Comparison of ENCODE assay signal across 8 mouse cellular contexts in the genomic region with DNA sequence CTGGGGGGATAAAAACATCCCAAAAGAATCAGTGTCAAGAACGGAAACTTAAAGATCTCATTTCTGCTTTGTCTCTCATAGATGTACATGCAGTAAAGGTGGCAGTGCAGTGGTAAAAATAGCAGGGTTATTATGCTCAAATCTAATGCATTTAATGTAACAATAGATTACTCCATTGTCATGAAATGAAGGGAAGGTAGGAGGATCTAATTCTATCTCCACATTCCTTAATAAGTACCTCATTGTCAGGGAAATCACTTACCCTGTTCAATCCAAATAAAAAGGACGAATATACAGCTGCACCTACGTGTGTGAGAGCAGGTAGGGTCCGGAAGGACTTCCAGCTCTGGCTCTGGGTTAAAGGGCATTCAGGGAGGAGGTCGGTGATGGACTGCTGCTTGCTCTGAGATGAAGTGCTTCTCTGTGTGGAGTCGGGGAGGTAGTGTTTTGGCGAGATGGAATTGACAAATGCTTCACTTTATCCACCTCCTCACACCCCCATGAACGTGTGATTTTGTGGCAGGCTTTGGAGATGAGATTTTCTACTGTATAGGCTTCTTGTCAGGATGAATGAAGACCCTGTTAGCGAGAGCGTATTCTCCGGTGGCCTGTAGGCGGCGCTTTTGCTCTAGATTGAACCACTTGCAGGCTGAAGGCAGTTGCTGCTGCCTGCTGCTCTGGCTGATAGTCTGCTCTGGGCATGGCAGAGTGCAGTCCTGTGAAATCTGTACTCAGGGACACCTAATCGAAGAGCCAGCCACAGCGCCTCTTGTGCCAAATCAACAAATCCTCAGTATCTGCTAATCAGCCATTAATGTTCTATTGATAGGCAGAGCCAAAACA.
DNase-seq lines count a peak whose midpoint lies in the region; ATAC-seq and TF ChIP-seq lines count a peak whose summit lies in the region.

No protein-coding gene starts in this region.

- H3K27ac ChIP-seq in ES-E14 (ENCODE audit: insufficient read depth, low read depth, low read length, poor library complexity, severe bottlenecking): no peak overlapping the region
- H3K27ac ChIP-seq in midbrain, embryonic 14.5 days (replicated peaks; ENCODE audit: low read depth, low read length): no peak overlapping the region

- no peak overlapping the region for H3K4me2 ChIP-seq in midbrain, embryonic 14.5 days (ENCODE audit: low read length)

- DNase-seq in ES-E14 (ENCODE audit: low read depth, low spot score): peak; percentile 55
- DNase-seq in adrenal gland, adult 18-20 months (ENCODE audit: low spot score in 2 of 2): peak; percentile 22 to 26
- DNase-seq in embryo, embryonic 10.5 days (ENCODE audit: low spot score): peak; percentile 86
- DNase-seq in heart, postnatal 14 days: peak; percentile 37 to 53
- DNase-seq in layer of hippocampus, postnatal 10 days (ENCODE audit: low spot score in 2 of 2): peak; percentile 89 to 92
- peak; percentile 92 for DNase-seq in midbrain, embryonic 14.5 days
- DNase-seq in telencephalon, adult 2 months (ENCODE audit: low read depth, low spot score): peak; percentile 70
- no peak for DNase-seq in thymus, postnatal 14 days

- H3K4me1 ChIP-seq in ES-E14 (ENCODE audit: control insufficient read depth in 2 of 2, insufficient read depth in 2 of 2, low read length in 2 of 2, poor library complexity in 1 of 2): no peaks in the 10 kb centered on the region
- no peaks in the 10 kb centered on the region for H3K4me1 ChIP-seq in midbrain, embryonic 14.5 days (ENCODE audit: control insufficient read depth, insufficient read depth, low read length)

- no peaks in the 10 kb centered on the region for H3K36me3 ChIP-seq in ES-E14 (ENCODE audit: control insufficient read depth, insufficient read depth, low read length, poor library complexity, severe bottlenecking)
- H3K36me3 ChIP-seq in midbrain, embryonic 14.5 days (ENCODE audit: control insufficient read depth, insufficient read depth, low read length): no peaks in the 10 kb centered on the region

- ATAC-seq in midbrain, embryonic 14.5 days (ENCODE audit: low FRiP score, low TSS enrichment): peak; percentile 75; the same call in 1 of the 2 replicates

- H3K9ac ChIP-seq in ES-E14 (ENCODE audit: insufficient read depth, low read depth, low read length, poor library complexity, severe bottlenecking): no peak overlapping the region
- no peak overlapping the region for H3K9ac ChIP-seq in midbrain, embryonic 14.5 days (replicated peaks; ENCODE audit: low read length)

- no peak overlapping the region for H3K4me3 ChIP-seq in ES-E14 (ENCODE audit: insufficient read depth in 1 of 2, low read depth in 1 of 2, low read length in 2 of 2, poor library complexity in 1 of 2, severe bottlenecking in 1 of 2)
- no peak overlapping the region for H3K4me3 ChIP-seq in midbrain, embryonic 14.5 days (replicated peaks; ENCODE audit: low read depth, low read length)

- 22% methylated on average over 15 of the region's 15 CpGs for WGBS in midbrain, embryonic 14.5 days

- in situ Hi-C loops in ES-E14 (cut with MboI; ENCODE audit: low sequenced_read_pairs in 2 of 2, unreplicated experiment in 2 of 2): no loop called here

- intact Hi-C loops in heart, postnatal 14 days (cut with DNase I): no loop called here

- H3K9me3 ChIP-seq in ES-E14 (ENCODE audit: control insufficient read depth, insufficient read depth, low read depth, low read length): no peaks in the 10 kb centered on the region
- no peaks in the 10 kb centered on the region for H3K9me3 ChIP-seq in midbrain, embryonic 14.5 days (ENCODE audit: control insufficient read depth, low read length)

- no peaks in the 10 kb centered on the region for H3K27me3 ChIP-seq in midbrain, embryonic 14.5 days (ENCODE audit: control insufficient read depth, insufficient read depth, low read length)

TF ChIP-seq in ES-E14, 5 proteins besides CTCF, POLR2A, EP300 and RAD21:
- TF ChIP-seq CHD2 (IDR thresholded peaks at IDR 0.05; ENCODE audit: low read depth, low read length) (no peak), ZNF384 (IDR thresholded peaks at IDR 0.05; ENCODE audit: low read depth, low read length) (no peak), HCFC1 (IDR thresholded peaks at IDR 0.05; ENCODE audit: borderline replicate concordance, insufficient read depth, low read length) (no peak), MAFK (IDR thresholded peaks at IDR 0.05; ENCODE audit: insufficient read depth, low read depth, low read length) (no peak), ZC3H11A (IDR thresholded peaks at IDR 0.05; ENCODE audit: borderline replicate concordance, low read depth, low read length) (no peak)
